Mouse (Mus musculus): Measurements from ENCODE around the gene Foxn1. TPM values are rescaled to one million over a fixed set of nuclear protein-coding genes. Genes with fewer than 3 reads are reported as not detected.

Foxn1 gene
- polyA plus RNA-seq, 1 experiment from 2014 or later = not detected

DNA sequence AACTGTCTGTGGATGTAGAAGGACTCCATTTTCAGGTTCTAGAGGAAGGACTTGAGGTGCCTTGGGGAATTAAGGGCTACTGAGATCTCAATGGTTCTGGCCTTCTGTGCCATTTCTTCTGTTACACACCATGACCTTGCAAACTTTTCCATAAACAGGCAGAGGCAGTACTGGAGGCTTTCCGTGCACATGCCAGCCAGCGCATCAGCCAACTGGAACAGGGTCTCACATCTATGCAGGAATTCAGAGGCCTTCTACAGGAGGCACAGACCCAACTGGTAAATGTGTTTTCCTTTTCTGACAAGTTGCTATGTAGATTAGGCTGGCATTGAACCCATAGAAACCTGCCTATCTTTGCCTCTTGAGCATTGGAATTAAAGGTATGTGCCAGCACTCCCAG is 72.7 kb downstream of the Foxn1 start:
- peaks cover 92% of the 10 kb centered on the region for H3K36me3 ChIP-seq (ENCODE audit: poor library complexity, severe bottlenecking)
- H3K27ac ChIP-seq = no peak overlapping the region
- no peak overlapping the region for H3K4me2 ChIP-seq
- no peak overlapping the region for H3K4me3 ChIP-seq
- H3K4me1 ChIP-seq = peaks cover 11% of the 10 kb centered on the region; the same call in 1 of the 2 replicates
- no peaks in the 10 kb centered on the region for H3K27me3 ChIP-seq
- ATAC-seq = no peak
- H3K9ac ChIP-seq = no peak overlapping the region
- H3K9me3 ChIP-seq (replicated peaks) = no peaks in the 10 kb centered on the region
- 95% methylated on average over 2 of the region's 2 CpGs for WGBS

DNA sequence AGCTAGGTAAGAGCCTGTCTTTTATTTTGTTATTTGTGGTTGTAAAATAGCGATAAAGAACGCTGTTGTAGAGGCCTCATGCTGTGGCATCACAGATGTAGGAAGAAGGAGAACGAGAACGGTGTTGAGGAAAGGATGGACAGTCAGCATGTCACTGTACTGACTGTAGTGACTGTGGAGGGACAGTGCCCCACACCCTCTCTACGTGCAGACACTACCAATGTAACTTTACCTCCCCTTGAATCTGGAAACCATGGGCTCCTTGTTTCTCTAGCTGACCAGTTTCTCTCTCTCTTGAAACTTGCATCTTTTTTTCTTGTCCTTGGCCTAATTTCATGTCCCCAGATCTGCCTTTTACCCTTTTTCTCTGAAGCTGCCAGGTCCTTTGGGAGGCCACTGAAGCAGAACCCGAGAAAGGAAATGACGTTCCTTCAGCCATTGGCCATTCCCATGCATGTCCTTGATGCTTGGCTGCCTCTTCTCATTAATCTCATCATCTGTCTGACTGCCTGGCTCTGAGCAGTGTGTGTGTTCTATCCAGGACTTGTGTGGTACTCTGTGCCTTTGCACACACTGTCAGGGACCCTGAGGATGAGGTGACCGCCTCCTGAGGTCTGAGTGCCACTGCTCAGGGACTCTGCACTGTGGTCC is 75.4 kb downstream of the Foxn1 start:
- Histone ChIP-seq H3K9ac (no peak overlapping the region; the same call in 1 of the 2 replicates), H3K27me3 (no peaks in the 10 kb centered on the region), H3K9me3 (replicated peaks) (no peaks in the 10 kb centered on the region), H3K36me3 (ENCODE audit: poor library complexity, severe bottlenecking) (peaks cover 82% of the 10 kb centered on the region), H3K27ac (no peak overlapping the region), H3K4me2 (no peak overlapping the region), H3K4me3 (no peak overlapping the region), H3K4me1 (peaks cover 4% of the 10 kb centered on the region)
- ATAC-seq = no peak
- WGBS = 86% methylated on average over 8 of the region's 8 CpGs

Other genes with a start within 250 kb of the Foxn1 start
- gene Traf4, start 221.0 kb downstream of the Foxn1 start, polyA plus RNA-seq (2015; fragmentation: Nextera tagmentation; extraction: Ambion mirVana) = 114 and 121 TPM in 2 replicates
- 5.4 and 8.7 TPM in 2 replicates for gene Nek8, start 209.9 kb downstream of the Foxn1 start, polyA plus RNA-seq (2015; fragmentation: Nextera tagmentation; extraction: Ambion mirVana)
- 4.7 and 7.6 TPM in 2 replicates for gene Tlcd1, start 209.8 kb downstream of the Foxn1 start, polyA plus RNA-seq (2015; fragmentation: Nextera tagmentation; extraction: Ambion mirVana)
- gene Rpl23a, start 203.0 kb downstream of the Foxn1 start, polyA plus RNA-seq (2015; fragmentation: Nextera tagmentation; extraction: Ambion mirVana) = 970 and 1,119 TPM in 2 replicates
- 39.7 and 42.1 TPM in 2 replicates for gene Rab34, start 198.1 kb downstream of the Foxn1 start, polyA plus RNA-seq (2015; fragmentation: Nextera tagmentation; extraction: Ambion mirVana)
- 1.3 and 1.6 TPM in 2 replicates for gene Proca1, start 193.2 kb downstream of the Foxn1 start, polyA plus RNA-seq (2015; fragmentation: Nextera tagmentation; extraction: Ambion mirVana)
- 62.7 and 64.1 TPM in 2 replicates for gene Sdf2, start 140.8 kb downstream of the Foxn1 start, polyA plus RNA-seq (2015; fragmentation: Nextera tagmentation; extraction: Ambion mirVana)
- gene Supt6, start 140.6 kb downstream of the Foxn1 start, polyA plus RNA-seq (2015; fragmentation: Nextera tagmentation; extraction: Ambion mirVana) = 24.9 and 29.4 TPM in 2 replicates
- gene 2610507B11Rik, start 124.8 kb downstream of the Foxn1 start, polyA plus RNA-seq (2015; fragmentation: Nextera tagmentation; extraction: Ambion mirVana) = 61.8 and 73.0 TPM in 2 replicates
- 0.18 and 0.35 TPM in 2 replicates for gene BC030499, start 95.7 kb downstream of the Foxn1 start, polyA plus RNA-seq (2015; fragmentation: Nextera tagmentation; extraction: Ambion mirVana)
- 41.8 and 46.4 TPM in 2 replicates for gene Spag5, start 85.0 kb downstream of the Foxn1 start, polyA plus RNA-seq (2015; fragmentation: Nextera tagmentation; extraction: Ambion mirVana)
- 135 and 142 TPM in 2 replicates for gene Aldoc, start 63.6 kb downstream of the Foxn1 start, polyA plus RNA-seq (2015; fragmentation: Nextera tagmentation; extraction: Ambion mirVana)
- 55.0 and 62.0 TPM in 2 replicates for gene Pigs, start 58.1 kb downstream of the Foxn1 start, polyA plus RNA-seq (2015; fragmentation: Nextera tagmentation; extraction: Ambion mirVana)
- gene Unc119, start 43.1 kb downstream of the Foxn1 start, polyA plus RNA-seq (2015; fragmentation: Nextera tagmentation; extraction: Ambion mirVana) = 68.7 and 70.2 TPM in 2 replicates
- not detected in 2 replicates for gene Slc13a2, start 35.7 kb upstream of the Foxn1 start, polyA plus RNA-seq (2015; fragmentation: Nextera tagmentation; extraction: Ambion mirVana)
- gene Slc46a1, start 79.1 kb upstream of the Foxn1 start, polyA plus RNA-seq (2015; fragmentation: Nextera tagmentation; extraction: Ambion mirVana) = 15.7 and 16.2 TPM in 2 replicates
- gene Sarm1, start 111.2 kb upstream of the Foxn1 start, polyA plus RNA-seq (2015; fragmentation: Nextera tagmentation; extraction: Ambion mirVana) = 34.6 and 36.2 TPM in 2 replicates
- 38.4 and 53.3 TPM in 2 replicates for gene Vtn, start 112.5 kb upstream of the Foxn1 start, polyA plus RNA-seq (2015; fragmentation: Nextera tagmentation; extraction: Ambion mirVana)
- 0.14 and 0.36 TPM in 2 replicates for gene Sebox, start 116.9 kb upstream of the Foxn1 start, polyA plus RNA-seq (2015; fragmentation: Nextera tagmentation; extraction: Ambion mirVana)
- 85.9 and 86.6 TPM in 2 replicates for gene Tmem199, start 125.6 kb upstream of the Foxn1 start, polyA plus RNA-seq (2015; fragmentation: Nextera tagmentation; extraction: Ambion mirVana)
- 170 and 176 TPM in 2 replicates for gene Poldip2, start 125.6 kb upstream of the Foxn1 start, polyA plus RNA-seq (2015; fragmentation: Nextera tagmentation; extraction: Ambion mirVana)
- gene Tnfaip1, start 149.8 kb upstream of the Foxn1 start, polyA plus RNA-seq (2015; fragmentation: Nextera tagmentation; extraction: Ambion mirVana) = 65.6 and 71.9 TPM in 2 replicates
- gene Ift20, start 149.8 kb upstream of the Foxn1 start, polyA plus RNA-seq (2015; fragmentation: Nextera tagmentation; extraction: Ambion mirVana) = 92.2 and 114 TPM in 2 replicates
- 45.9 and 49.0 TPM in 2 replicates for gene Tmem97, start 164.2 kb upstream of the Foxn1 start, polyA plus RNA-seq (2015; fragmentation: Nextera tagmentation; extraction: Ambion mirVana)